Mouse (Mus musculus): ENCODE results near the gene Ap5s1.
"Not testable (repeated sequence)": the region's sequence is repeated elsewhere in the genome, so short reads cannot be mapped to it uniquely, and the experiment has no call there.

Ap5s1 gene

DNA sequence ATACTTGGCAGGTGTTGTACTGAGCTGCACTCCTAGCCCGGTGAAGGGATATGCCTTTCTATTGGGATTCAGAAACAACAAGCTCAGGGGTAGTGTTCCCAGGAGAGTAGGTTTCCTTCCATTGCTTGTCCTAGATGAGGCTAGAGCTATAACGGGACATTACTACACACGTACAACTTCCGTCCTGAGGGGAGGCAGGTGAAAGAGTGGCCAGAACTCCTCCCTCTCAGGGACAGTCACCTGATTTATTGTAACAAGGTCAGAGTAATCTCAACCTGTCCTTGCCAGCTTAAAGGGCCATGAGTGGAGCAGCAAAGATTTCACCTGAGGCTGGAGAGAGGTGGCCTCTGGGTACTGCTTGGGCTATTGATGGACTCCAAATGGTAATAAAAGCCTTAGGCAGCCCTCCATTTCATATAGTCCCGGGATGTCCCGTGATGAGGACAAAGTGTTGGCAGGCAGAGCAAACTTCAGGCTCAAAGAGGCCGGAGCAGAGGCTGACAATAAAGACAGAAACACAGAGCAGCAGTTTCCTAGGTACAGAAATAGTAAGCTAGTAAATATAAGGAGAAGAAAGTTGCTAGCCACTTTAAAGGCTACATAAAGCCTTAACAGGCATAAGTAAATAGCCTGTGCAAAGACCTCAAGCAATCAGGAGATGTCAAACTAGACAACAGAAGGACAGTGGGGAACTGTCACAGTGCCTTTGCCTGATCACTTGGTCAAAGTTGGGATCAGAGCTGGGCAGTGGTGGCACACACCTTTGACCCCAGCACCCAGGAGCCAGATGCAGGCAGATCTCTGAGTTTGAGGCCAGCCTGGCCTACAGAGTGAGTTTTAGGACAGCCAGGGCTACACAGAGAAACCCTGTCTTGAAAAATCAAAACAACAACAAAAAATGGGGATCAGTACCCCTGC lies 9.3 kb downstream of the Ap5s1 start:
- no peak for DNase-seq (ENCODE audit: extremely low read depth, insufficient read length, low spot score)

DNA sequence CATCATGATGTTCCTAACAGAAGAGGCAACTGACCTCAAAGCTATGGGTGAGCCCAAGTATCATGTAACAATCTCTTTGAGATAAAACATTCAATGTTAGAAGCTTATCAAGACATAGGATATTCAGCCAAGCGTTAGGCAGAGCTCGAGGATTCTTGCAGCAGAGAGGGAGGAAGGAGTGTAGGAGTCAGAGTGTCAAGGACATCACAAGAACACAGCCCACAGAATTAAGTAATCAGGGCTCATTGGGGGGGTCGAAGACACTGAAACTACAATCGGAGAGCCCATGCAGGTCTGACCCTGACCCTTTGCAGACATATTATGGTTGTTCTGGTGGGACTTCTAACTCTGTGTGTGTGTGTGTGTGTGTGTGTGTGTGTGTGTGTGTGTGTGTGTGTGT lies 13.2 kb downstream of the Ap5s1 start:
- DNase-seq (ENCODE audit: extremely low read depth, insufficient read length, low spot score) = no peak

DNA sequence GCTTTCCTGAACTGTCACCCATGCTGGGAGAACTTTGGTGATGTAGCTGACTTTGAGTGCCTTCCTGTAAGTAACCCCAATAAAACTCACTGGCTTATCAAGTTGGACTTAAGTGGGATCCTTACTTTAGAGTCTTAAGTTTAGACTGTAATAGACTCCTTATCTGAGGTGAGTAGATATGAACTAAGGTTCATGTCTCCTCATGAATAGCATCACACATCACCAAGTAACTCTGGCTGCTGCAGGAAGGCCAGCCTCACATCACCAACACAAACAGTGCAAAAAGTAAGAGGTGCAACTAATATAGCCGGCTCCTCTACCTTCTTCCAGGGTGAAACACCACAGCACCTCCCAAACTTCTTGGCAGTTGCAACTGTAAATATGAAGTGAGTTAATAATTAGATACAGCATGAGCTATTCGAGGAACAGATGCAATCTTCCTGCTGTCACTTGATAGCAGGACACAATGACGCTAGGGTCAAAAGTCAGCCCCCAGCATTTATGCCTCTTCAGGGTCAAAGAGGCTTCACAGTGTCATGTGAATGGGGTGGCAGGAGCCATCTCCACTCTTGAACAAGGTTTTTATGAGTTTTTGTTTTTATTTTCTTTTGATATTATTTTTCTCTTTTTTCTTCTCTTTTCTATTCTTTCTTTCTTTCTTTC lies 15.1 kb downstream of the Ap5s1 start:
- no peak for DNase-seq (ENCODE audit: extremely low read depth, insufficient read length, low spot score)

DNA sequence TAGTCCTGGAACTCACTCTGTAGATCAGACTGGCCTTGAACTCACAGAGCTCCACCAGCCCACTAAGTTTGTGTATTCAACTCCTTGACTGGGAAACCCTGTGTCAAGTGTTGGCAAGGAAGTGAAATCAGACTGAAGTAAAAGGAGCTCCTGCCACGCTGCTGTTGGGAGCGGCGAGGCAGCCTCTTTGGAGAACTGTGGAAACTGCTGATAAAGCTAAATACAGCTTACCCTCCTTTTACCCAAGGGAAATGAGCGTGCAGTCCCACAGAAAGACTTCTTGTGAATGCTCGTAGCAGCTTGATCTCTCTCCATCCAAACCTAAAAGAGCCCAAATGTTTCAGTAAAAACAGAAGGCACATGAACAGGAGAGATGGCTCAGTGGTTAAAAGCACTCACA lies 15.7 kb downstream of the Ap5s1 start:
- DNase-seq (ENCODE audit: extremely low read depth, insufficient read length, low spot score) = no peak

DNA sequence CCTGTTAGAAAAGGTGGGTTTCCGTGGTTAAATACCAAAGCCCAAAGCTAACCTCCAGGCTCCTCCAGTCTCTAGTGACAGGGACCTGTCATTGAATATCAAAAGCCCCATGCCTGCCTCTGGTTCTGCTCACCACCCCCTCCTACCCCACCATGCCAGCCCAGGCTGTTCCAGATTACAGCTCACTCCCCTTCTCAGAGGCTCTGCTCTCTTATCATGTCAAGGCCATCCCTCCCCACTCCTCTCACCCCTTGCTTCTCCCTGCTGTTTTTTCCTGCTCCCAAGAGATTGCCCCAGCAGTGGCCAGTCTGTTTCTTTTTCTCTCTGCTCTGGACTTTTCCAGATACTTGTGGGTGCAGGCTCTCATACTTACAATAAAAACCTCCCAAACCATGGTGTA lies 16.7 kb downstream of the Ap5s1 start:
- no peak for DNase-seq (ENCODE audit: extremely low read depth, insufficient read length, low spot score)

DNA sequence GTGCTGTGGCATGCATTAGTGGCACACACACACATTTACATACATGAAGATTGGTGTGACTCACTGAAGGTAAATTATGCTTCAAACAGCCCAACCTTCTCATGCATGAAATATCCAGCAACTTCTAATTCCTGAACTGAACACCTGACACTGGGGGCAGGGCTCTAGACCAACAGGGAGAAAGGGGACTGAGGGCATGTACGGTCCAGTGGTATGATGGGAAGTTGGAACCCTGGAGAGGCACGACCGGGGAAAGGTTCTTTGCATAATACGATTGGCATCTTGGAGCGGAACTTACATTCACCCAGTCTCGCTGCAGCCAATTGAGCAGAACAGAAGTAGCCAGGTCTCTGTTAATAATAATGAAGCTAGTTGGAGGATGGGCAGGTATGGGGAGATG lies 18.3 kb downstream of the Ap5s1 start:
- no peak for DNase-seq (ENCODE audit: extremely low read depth, insufficient read length, low spot score)

DNA sequence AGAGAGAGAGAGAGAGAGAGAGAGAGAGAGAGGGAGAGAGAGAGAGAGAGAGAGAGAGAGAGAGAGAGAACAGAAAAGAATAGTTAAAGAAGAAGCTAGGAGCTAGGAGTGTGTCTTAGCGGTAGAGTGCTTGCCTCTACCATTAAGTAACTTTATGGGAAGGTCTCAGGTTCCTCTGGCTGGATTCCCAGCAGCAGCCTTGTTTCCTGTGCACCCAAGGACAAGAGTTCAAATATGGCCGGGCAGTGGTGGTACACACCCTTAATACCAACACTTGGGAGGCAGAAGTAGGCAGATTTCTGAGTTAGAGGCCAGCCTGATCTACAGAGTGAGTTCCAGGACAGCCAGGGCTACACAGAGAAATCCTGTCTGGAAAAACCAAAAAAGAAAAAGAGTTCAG lies 19.8 kb downstream of the Ap5s1 start:
- DNase-seq (ENCODE audit: extremely low read depth, insufficient read length, low spot score) = not testable (repeated sequence)

DNA sequence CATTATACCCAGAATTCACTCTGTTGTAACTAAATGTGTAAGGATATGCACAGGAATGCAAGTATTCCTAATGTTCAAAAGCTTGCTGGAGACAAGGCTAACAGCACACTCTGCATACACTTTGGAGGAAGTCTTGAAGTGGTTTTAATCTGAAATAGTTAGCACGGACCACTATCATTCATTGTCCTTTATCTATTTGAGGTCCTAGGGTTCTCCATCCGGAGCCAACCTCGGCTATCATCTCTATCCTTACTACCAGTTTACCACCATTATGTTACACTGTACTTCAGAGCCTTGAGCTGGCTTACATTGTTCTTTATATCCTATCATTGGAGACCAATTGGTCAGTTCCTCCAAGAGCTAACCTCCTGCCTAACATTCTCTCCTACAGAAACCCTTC lies 20.4 kb downstream of the Ap5s1 start:
- no peak for DNase-seq (ENCODE audit: extremely low read depth, insufficient read length, low spot score)

DNA sequence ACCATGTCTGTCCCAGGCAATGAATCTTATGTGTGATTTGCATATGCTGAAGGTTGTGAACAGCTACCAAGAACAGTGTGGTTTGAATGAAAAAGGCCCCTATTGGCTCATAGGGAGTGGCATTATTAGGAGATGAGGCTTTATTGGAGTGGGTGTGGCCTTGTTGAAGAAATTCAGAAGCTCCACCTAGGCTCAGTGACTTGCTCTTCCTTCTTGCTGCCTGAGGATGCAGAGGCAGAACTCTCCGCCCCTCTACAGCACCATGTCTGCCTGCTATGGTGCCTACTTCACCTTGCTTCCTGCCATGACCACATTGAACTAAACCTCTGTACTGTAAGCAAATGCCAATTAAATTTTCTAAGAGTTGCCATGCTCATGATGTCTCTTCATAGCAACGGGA lies 25.7 kb downstream of the Ap5s1 start:
- DNase-seq (ENCODE audit: extremely low read depth, insufficient read length, low spot score) = no peak

DNA sequence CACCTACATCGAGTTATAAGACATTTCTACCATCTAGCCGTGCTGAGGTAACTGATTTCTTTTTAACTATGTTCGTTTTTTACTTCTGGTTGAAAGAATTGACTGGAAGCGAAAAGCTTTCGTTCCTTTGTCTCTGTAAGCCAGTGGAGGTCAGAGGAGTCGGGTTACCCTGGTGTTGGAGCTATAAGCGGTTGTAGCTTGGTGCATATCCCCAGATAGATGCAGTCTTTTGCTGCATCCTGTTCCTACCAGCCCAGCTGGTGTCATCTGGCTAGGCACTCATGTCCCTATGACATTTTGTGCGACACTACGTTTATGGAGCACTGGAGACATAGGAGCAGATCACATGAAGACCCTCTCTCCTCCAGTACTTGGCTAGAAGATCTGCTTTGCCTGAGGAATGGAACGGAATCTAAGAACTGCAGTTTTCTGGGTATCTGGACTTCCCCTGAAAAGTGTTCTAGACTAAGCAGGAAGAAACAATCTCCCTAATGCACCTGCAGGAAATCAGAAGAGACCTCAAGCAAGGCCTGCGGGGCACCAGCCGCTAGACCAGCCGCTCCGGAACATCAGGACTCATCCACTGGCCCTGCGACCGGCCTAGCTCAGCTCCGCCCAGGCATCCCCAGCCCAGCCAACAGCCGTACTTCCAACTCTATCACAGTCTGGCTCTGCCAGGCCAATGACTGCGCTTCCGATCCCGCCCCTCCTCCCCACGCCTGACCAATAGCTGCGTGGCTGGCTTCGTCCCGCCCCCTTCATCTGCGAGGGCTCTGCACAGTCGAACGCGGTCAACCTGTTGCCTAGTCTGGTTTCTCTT lies 26.6 kb downstream of the Ap5s1 start, which contains the start of gene Mavs:
TSS of gene Mavs (plus strand) at position 757 of the 820 bp plus-strand sequence.
- peak; percentile 97 for DNase-seq (ENCODE audit: extremely low read depth, insufficient read length, low spot score)

DNA sequence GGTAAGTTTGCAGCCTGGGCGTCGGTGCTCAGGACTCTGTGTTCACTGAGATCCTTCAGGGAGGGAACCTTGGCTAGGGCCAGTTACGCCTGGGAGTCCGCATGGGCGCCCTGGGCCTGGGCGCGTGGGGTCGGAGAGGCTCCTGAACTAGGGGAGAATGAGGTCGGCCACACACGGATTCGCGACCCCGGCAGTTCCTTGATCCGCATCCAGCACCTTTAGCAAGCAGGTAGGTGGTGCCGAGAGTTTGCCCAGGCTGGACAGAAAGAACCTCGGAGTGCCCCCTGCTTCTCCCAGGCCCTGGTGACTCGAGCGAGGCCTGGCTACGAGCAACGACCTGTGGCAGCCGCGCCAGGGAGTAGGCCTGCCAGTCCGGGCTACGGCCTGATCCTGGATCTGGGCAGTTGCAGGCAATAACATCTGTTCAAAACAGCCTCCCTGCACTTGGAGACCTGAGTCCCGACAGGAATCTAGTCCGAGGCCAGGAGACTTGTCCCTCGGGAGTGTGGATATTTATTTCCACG lies 27.3 kb downstream of the Ap5s1 start:
- DNase-seq (ENCODE audit: extremely low read depth, insufficient read length, low spot score) = no peak

DNA sequence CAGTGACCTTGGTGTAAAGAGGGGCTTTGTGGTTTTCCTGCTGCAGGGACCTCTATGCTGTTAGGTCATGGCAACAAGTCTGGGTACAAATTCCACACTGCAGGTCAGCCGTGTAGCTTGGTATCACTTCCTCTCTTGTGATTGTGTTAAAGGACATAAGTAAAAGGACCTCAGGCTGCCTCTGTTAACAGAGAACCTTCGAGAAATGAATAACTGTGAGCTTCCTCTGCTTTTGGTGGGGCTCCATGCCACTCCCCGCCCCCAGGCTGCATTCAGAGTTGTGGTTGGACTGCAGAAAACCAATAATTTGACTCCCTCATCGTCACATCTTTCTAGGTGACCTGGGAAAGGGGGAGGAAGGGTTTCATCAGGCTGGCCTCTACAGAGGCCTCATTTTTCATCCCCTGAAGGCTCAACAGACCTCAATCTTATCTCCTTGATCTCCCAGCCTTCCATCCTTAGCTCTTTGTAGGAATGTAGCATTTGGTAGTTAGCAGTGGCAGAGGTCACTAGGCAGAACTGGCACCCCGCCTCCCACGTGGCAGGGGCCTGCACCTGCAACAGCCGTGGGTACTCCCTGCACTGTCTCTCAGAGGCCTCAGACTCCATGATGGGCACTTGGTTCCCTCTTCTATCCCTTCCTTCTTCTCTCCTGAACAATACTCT lies 28.2 kb downstream of the Ap5s1 start:
- DNase-seq (ENCODE audit: extremely low read depth, insufficient read length, low spot score) = peak; percentile 40

DNA sequence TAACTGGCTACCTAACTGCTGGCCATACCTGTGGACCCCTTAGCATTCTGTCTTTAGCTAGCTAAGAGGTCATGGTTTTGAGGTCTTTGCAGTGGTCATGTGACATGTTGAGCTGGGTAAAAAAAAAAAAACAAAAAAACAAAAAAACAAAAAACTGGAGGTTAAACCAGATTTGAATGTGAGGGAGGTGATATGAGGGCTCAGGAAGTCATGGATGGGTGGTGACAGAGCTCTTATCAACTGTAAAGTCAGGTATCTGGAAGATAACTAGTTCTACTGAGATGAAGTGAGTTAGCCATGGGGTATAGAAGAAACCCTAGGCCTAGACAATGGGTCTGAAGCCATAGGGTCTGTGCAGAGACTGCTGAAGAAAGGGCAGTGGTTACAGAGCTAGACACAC lies 35.3 kb downstream of the Ap5s1 start:
- no peak for DNase-seq (ENCODE audit: extremely low read depth, insufficient read length, low spot score)

DNA sequence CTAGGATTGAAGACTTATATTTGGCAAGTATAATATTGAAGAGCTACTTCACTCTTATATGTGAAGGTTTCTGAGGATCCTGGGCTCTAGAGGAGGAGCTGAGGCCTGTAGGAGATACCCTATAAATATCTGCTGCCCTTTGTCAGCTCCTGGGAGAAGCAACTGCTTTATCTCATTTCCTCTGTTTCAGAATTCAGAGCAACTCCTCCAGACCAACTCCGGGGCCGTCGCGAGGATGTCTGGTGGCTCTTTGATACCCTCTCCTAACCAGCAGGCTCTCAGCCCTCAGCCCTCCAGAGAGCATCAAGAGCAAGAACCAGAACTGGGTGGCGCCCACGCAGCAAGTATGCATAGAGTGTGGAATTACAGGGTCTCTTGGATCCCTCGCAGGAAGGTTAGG lies 36.1 kb downstream of the Ap5s1 start:
- DNase-seq (ENCODE audit: extremely low read depth, insufficient read length, low spot score) = no peak

DNA sequence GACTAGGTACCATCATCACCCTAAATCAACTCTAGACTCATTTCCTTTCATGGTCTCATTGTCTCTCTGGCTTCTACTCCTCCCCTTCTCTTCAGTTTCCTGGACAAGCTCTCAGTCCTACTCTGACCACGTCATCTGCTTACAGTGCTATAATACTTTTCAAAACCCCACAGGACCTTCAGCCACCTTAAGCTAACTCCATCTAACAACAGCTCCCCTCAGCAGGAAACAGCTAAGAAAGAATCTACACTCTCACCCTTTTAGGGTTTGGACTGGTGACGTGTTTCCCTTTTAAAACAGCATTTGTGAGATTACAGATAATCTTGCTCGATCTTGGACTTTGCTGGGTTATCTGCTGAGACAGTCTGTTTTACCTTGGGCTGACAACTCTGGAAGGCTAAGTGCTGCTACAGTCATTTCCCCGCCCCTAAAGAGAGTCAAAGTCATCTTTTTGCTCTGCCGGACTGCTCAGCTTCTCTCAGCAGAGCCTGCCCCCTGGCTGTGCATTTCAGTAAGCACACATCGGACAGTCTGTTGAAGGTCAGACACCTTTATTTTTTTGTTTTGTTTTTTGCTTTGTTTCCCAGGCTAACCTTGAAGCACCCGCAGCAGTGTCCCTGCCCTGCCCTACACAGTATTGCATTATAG lies 46.9 kb downstream of the Ap5s1 start:
- peak; percentile 48 for DNase-seq (ENCODE audit: extremely low read depth, insufficient read length, low spot score)

DNA sequence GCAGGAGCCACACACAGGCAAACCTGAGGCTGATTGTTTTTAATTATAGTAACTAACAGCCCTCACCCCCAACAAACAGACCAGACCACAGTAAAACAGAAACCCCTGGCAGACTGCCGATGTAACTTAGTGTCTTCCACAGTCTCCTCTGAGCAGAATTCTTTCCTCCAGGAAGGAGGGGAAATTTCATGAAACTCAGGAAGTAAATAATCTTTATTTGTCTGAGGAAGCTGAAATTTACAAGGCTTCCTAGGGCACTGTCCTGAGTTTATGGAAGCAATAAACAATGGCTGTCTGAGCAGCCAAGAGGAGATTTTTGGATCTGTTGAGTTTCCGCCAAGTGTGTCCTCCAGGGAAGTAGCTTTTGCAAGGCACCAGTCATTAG lies 47.4 kb downstream of the Ap5s1 start:
- no peak for DNase-seq (ENCODE audit: extremely low read depth, insufficient read length, low spot score)

DNA sequence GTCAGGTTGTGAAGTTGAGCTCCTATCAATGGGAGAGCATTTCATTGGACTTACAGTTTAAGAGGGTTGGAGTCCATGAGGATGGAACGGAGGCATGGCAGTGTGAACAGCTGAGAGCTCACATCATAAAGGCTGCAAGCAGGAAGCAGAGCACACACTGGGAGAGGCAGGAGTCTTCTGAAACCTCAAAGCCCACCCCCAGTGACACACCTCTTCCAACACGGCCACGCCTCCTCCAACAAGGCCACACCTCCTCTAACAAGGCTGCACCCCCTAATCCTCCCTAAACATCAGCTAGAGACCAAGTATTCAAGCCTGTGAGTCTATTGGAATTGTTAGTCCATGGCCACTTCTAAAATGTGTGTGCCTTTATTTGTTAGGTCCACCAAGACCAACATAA lies 48.9 kb downstream of the Ap5s1 start:
- no peak for DNase-seq (ENCODE audit: extremely low read depth, insufficient read length, low spot score)

DNA sequence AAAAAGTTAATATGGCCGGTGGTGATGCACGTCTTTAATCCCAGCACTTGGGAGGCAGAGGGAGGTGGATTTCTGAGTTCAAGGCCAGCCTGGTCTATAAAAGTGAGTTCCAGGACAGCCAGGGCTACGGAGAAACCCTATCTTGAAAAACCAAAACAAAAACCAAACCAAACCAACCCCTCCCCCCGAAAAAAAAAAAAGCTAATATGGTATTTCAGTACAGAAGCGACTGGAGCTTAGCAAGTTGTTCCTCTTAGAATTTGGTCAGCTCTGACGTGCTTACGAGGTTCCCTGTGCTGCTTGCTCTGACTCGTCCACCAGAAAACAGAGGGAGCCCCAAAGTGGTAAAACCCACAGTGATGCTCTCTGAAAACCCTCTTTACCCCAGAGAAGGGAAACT lies 51.8 kb downstream of the Ap5s1 start:
- DNase-seq (ENCODE audit: extremely low read depth, insufficient read length, low spot score) = no peak

DNA sequence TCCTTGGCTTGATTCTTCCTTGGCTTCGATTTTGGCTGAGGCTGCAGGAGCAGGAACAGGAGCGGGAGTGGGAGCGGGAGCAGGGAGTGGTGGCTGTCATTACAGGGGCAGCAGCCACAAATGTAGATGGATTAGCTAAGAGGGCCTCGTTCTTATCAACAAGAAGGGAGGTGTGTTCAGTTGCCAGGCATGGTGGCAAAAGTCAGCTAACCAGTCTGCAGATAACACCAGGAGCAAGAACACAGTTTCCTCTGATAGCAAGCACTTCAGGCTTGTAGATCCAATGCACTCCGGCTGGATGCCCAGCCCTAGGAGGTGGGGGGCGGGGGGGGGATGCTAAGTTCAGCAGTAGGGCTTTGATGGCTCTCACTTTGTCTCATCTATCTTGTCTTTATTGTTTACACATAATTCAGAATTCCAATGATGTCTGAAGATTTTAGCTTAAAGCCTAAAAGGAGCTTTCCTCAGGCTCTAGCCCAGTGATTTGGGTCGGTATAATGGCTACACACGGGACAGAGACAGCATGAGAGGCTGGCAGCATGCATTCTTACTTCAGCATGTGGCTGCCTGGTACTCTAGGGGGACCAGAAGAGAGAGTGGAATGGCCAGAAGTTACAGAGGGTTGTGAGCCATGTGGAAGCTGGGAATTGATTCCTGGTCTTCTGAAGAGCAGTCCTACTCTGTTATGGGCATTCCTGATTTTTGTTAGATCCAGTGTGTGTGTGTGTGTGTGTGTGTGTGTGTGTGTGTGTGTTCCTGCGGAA lies 53.8 kb downstream of the Ap5s1 start:
- DNase-seq (ENCODE audit: extremely low read depth, insufficient read length, low spot score) = no peak
